Mouse (Mus musculus): ENCODE data around the gene Hist2h2aa2.

GRCm38 (mm10) chr3:96199731-96200130 lies 40.3 kb downstream of the Hist2h2aa2 start:
- TF ChIP-seq GATA1 (IDR thresholded peaks at IDR 0.05; ENCODE audit: borderline replicate concordance, low read length) = no peak
- no peak for TF ChIP-seq FLI1 (IDR thresholded peaks at IDR 0.05; ENCODE audit: low read length)
